8 mouse cellular contexts compared by ENCODE assay signal in genomic region chr14:16242193-16242815, GRCm38 (mm10). TPM values are rescaled to one million over a fixed set of nuclear protein-coding genes. Genes with fewer than 3 reads are reported as not detected.
DNase-seq lines count a peak whose midpoint lies in the region; ATAC-seq and TF ChIP-seq lines count a peak whose summit lies in the region.

No protein-coding gene starts in this region.

- H3K27ac ChIP-seq in left cerebral cortex, adult 2 months, result no peak overlapping the region
- H3K27ac ChIP-seq in cortical plate, adult 2 months (ENCODE audit: insufficient read depth, low read length), result no peak overlapping the region
- H3K27ac ChIP-seq in hindbrain, embryonic 12.5 days, result no peak overlapping the region
- no peak overlapping the region for H3K27ac ChIP-seq in thymus, adult 2 months (ENCODE audit: control insufficient read depth, insufficient read depth, low read length)

- 96% methylated on average over 10 of the region's 10 CpGs for WGBS in hindbrain, embryonic 12.5 days
- 97% methylated on average over 10 of the region's 10 CpGs for WGBS in thymus, adult 2 months

- peak overlapping the region; percentile 81 for H3K4me3 ChIP-seq in left cerebral cortex, adult 2 months
- peak overlapping the region; percentile 50; the same call in 1 of the 2 replicates for H3K4me3 ChIP-seq in cortical plate, adult 2 months (ENCODE audit: insufficient read depth, low read length)
- H3K4me3 ChIP-seq in hindbrain, embryonic 12.5 days, result peak overlapping the region; percentile 58; the same call in 1 of the 2 replicates
- no peak overlapping the region for H3K4me3 ChIP-seq in thymus, adult 2 months (ENCODE audit: control insufficient read depth, insufficient read depth, low read length)

- peaks cover 5% of the 10 kb centered on the region; the same call in 1 of the 2 replicates for H3K9me3 ChIP-seq in hindbrain, embryonic 12.5 days (replicated peaks)

- H3K9ac ChIP-seq in hindbrain, embryonic 12.5 days, result peak overlapping the region; percentile 75; the same call in 1 of the 2 replicates

- no peaks in the 10 kb centered on the region; the same call in 1 of the 2 replicates for H3K36me3 ChIP-seq in hindbrain, embryonic 12.5 days
- no peaks in the 10 kb centered on the region for H3K36me3 ChIP-seq in thymus, adult 2 months (ENCODE audit: control insufficient read depth, insufficient read depth, low read length)

- DNase-seq in left cerebral cortex, adult 2 months (ENCODE audit: extremely low spot score in 1 of 2, low spot score in 2 of 2), result no peak
- DNase-seq in left cerebral cortex, postnatal 14 days (ENCODE audit: low spot score in 2 of 2), result no peak
- DNase-seq in lung, postnatal 36 days, result peak; percentile 39
- no peak for DNase-seq in urinary bladder, postnatal 25 days (ENCODE audit: low spot score)
- no peak for DNase-seq in thymus, adult 2 months
- no peak for DNase-seq in adrenal gland, adult 18-20 months (ENCODE audit: low spot score in 2 of 2)

- H3K4me1 ChIP-seq in cortical plate, adult 2 months (ENCODE audit: control insufficient read depth, insufficient read depth, low read length), result no peaks in the 10 kb centered on the region; the same call in 1 of the 2 replicates
- peaks cover 11% of the 10 kb centered on the region for H3K4me1 ChIP-seq in hindbrain, embryonic 12.5 days
- peaks cover 4% of the 10 kb centered on the region for H3K4me1 ChIP-seq in thymus, adult 2 months (replicated peaks; ENCODE audit: control insufficient read depth, insufficient read depth, low read length)

- H3K4me2 ChIP-seq in hindbrain, embryonic 12.5 days (replicated peaks), result peak overlapping the region; percentile 72

- no peak for ATAC-seq in hindbrain, embryonic 12.5 days (ENCODE audit: low FRiP score)

- no peak for TF ChIP-seq POLR2A in cortical plate, adult 2 months (IDR thresholded peaks at IDR 0.05; ENCODE audit: extremely low read depth, insufficient read depth, low read length)
- TF ChIP-seq POLR2A in thymus, adult 2 months (IDR thresholded peaks at IDR 0.05; ENCODE audit: control insufficient read depth, extremely low read depth, insufficient read depth, low read length, poor library complexity), result no peak

- no peaks in the 10 kb centered on the region for H3K27me3 ChIP-seq in hindbrain, embryonic 12.5 days
- no peaks in the 10 kb centered on the region for H3K27me3 ChIP-seq in thymus, adult 2 months (ENCODE audit: control insufficient read depth, insufficient read depth, low read length)

- no peak for TF ChIP-seq CTCF in left cerebral cortex, adult 2 months (IDR thresholded peaks at IDR 0.05)
- TF ChIP-seq CTCF in cortical plate, adult 2 months (IDR thresholded peaks at IDR 0.05; ENCODE audit: extremely low read depth, insufficient read depth, low read length), result no peak
- TF ChIP-seq CTCF in thymus, adult 2 months (IDR thresholded peaks at IDR 0.05; ENCODE audit: borderline replicate concordance, control insufficient read depth, extremely low read depth, insufficient read depth, low read length, poor library complexity), result no peak

- intact Hi-C loops in left cerebral cortex, adult 2 months (cut with DNase I), result no loop called here
- intact Hi-C loops in left cerebral cortex, postnatal 14 days (cut with DNase I), result no loop called here

RNA-seq across cellular contexts. Expression of gene Ngly1, which starts 6.8 kb away (rescaled TPM):
- total RNA-seq in left cerebral cortex, adult 2 months (2021), result 10 to 100 TPM; 26.9 to 28.8 TPM
- total RNA-seq in left cerebral cortex, postnatal 14 days (2021), result 10 to 100 TPM; 32.9 to 33.5 TPM
- polyA plus RNA-seq in cortical plate, adult 2 months (2012; rRNA removed), result 17.3 and 17.5 TPM in 2 replicates
- polyA plus RNA-seq in hindbrain, embryonic 12.5 days (2016; fragmentation: Nextera tagmentation; extraction: Ambion mirVana), result 27.6 and 27.7 TPM in 2 replicates
- 45.4 and 52.5 TPM in 2 replicates for polyA plus RNA-seq in thymus, adult 2 months (2012; rRNA removed)
- 10 to 100 TPM; 44.1 to 44.8 TPM for total RNA-seq in adrenal gland, adult 18-20 months (2021)

RNA-seq across cellular contexts. Expression of gene Oxsm, which starts 7.3 kb away (rescaled TPM):
- 10 to 100 TPM; 10.1 to 10.4 TPM for total RNA-seq in left cerebral cortex, adult 2 months (2021)
- 10 to 100 TPM in 1 of 2 experiments, 1 to 10 TPM in 1; 9.2 to 10.7 TPM for total RNA-seq in left cerebral cortex, postnatal 14 days (2021)
- 6.0 and 6.1 TPM in 2 replicates for polyA plus RNA-seq in cortical plate, adult 2 months (2012; rRNA removed)
- 1.6 and 1.8 TPM in 2 replicates for polyA plus RNA-seq in hindbrain, embryonic 12.5 days (2016; fragmentation: Nextera tagmentation; extraction: Ambion mirVana)
- polyA plus RNA-seq in thymus, adult 2 months (2012; rRNA removed), result 6.0 and 7.3 TPM in 2 replicates
- 10 to 100 TPM; 15.7 to 16.7 TPM for total RNA-seq in adrenal gland, adult 18-20 months (2021)
